Mouse (Mus musculus) urinary bladder, postnatal 25 days (tissue): ENCODE measurements around the gene Tnk1.
A peak's percentile ranks its signal among the peaks of the same experiment; 100 is the strongest.

Experiments
- DNase-seq: peaks from one replicate; pipeline ENCODE4 v3.0.0; 2022; ENCODE audit warnings: low spot score

Gene Tnk1

DNA sequence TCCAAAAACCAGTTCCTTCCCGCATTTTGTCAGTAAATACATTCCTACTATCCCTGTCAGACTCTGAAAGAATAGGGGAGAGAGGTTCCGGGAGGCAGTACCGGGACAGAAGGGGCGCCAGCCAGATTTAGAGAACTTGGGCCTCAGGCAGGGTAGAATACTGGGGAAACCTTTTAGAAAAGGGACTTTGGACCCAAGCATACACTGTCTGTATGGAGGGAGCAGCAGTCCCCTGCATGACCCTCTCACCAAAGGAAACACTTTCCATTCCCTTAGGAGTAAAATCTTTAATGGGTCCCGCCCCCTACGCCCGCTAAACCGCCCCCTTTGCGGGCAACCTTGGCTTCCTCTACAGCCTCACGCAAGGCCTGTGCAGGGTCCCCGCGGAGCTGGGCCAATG lies 55.2 kb downstream of the Tnk1 start:
- DNase-seq, result no peak

- peak; percentile 80 for DNase-seq
These were observed 55.9 kb downstream of the Tnk1 start for GRCm38 (mm10) chr11:69802648-69803105.

GRCm38 (mm10) chr11:69801379-69801977 lies 57.1 kb downstream of the Tnk1 start, which contains the start of gene Fgf11:
TSS of gene Fgf11 (minus strand) at chr11:69801857.
- no peak for DNase-seq
